Mouse (Mus musculus) spleen, postnatal 14 days (tissue): ENCODE data around the gene B4galt2.

Source experiments
- DNase-seq, 2 experiments: peaks; one replicate each; pipeline ENCODE4 v3.0.0; 2021 to 2022; ENCODE audit warnings: low spot score in 2 of 2

The B4galt2 gene

DNA sequence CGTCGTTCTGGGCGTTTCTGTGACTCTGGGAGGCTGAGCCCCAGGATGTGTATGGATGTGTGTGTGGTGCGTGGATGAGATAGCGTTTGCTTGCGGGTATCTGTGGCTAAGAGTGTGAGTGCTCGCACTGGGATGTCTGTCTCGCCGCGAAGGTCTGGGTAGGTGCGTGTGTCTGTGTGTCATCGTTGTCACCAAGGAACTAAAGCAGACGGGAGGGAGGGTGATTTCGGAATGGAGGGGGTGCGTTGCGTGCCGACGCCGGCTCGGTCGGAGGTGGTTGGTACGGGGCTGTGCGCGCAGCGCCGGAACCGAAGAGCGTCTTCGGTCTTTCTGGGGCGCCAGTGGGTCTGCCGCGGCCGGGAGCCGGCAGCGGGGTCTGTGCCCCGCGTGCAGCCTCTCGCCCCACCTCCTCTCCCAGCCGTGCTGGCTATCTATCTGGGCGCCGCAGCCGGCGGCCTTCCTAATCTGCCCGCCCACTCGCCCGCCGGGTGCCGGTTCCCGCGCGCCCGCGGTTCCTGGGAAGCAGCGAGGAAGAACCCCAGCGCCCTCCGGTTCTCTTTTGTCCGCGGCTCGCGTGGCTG lies 47.7 kb downstream of the B4galt2 start:
- peak; percentile 66 to 68 for DNase-seq

GRCm38 (mm10) chr4:117834845-117835530 lies 48.3 kb downstream of the B4galt2 start:
- DNase-seq = peak; percentile 57 to 67

- no peak for DNase-seq
Observed at GRCm38 (mm10) chr4:117834457-117834844, 48.8 kb downstream of the B4galt2 start, which contains the start of gene Slc6a9. Gene Slc6a9, plus strand, starts transcription at chr4:117834506.

GRCm38 (mm10) chr4:117831920-117832691 lies 51.2 kb downstream of the B4galt2 start:
- DNase-seq = peak; percentile 57 to 58

- DNase-seq = no peak
Observed at GRCm38 (mm10) chr4:117831499-117831898, 51.8 kb downstream of the B4galt2 start.

DNA sequence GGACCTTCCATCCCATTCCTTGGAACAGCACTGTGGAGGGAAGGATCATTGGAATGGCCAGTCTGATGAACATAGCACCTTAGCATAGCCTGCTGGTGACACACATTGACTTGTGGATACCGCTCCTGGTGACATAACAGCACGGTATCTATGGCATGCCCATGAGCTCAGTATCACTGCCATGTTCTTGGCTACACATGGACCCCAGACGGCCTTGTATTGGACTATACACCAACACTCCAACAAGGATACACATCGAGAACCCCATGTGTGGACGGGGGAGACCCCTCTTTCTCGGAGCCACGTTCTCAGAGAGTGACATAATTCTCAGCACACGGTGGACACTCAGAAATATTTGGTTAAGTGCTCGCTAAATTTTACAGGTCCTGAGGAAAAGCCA lies 52.5 kb downstream of the B4galt2 start:
- DNase-seq = no peak

GRCm38 (mm10) chr4:117830124-117830551 lies 53.1 kb downstream of the B4galt2 start:
- DNase-seq = peak; percentile 58 to 70

DNA sequence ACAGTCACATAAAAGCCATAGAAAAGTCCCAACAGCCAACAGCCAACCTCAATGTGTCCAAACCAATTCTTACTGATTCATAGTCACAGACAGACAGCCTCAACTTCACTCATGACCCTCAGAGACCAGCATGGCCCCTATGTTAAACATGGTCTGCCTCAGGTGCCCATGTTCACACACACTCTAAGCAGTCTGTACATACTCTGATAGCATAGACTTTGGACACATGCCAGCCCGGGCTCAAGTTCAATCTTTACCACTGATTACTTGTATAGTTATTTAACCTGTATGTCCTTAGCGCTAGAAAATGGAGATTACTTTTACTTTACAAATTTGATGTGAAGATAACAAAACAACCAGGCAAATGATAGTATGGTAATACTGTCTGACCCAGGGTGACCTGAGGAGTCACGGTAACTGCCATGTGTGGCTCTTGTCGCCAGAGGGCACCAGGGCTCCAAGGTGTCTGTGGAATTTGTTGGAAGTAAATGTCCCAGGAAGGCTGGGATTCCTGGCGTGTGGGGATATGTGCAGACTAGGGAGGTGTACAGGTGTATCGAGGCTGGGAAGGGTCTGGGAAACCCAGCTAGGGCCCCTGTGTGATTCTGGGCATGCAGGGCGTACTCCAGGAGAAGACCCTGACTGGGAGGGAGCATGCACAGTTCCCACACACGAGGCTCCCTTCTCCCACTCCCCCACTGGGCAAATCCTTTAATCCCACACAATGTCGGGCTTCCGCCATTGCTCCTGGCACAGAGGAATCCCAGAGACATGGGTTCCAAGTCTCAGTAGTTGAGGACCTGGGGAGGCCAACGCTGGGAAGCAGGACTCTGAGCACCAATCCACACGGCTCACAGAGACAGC lies 53.8 kb downstream of the B4galt2 start:
- DNase-seq = peak; percentile 64 to 69

DNA sequence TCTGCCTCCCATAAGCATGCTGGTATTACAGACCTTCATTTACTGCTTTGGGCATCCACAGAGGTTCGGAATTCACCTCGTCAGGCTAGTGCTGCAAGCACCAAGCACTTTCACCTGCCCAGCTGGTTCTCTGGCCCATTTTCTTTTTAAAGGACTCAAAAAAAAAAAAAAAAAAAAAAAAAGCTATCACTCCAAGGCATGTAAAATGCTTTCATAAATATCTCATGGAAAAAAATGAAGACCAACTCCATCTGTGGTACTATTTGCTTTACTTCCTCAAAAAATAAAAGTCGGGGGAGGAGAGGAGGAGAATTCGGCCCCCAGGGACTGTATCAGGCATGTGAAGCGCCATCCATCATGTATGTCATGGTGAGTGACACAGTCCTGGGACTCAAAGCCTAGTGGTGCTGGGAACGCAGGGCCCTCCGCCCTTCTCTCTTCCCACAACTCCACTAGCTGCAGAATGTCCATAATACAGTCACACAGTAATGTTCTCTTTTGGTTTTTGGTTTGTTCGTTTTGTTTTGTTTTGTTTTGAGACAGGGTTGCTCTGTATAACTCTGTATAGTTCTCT lies 54.6 kb downstream of the B4galt2 start:
- DNase-seq = no peak
